Mouse (Mus musculus) spleen, postnatal 4 days (tissue): ENCODE measurements at regions not wholly inside any gene's neighbourhood (a gene's known extent, or its start where the extent isn't known, plus 50 kb on each side); places are given as distances from the start of the nearest gene placed in this dataset.
A peak's percentile ranks its signal among the peaks of the same experiment; 100 is the strongest.
"Not testable (repeated sequence)": the region's sequence is repeated elsewhere in the genome, so short reads cannot be mapped to it uniquely, and the experiment has no call there.

Source experiments
- DNase-seq, 2 experiments: peaks; one replicate each; pipeline ENCODE4 v3.0.0; 2022; ENCODE audit warnings: low spot score in 2 of 2

GRCm38 (mm10) chr1:13042326-13042725 is 1628.4 kb downstream of the A830018L16Rik start:
- no peak for DNase-seq

DNA sequence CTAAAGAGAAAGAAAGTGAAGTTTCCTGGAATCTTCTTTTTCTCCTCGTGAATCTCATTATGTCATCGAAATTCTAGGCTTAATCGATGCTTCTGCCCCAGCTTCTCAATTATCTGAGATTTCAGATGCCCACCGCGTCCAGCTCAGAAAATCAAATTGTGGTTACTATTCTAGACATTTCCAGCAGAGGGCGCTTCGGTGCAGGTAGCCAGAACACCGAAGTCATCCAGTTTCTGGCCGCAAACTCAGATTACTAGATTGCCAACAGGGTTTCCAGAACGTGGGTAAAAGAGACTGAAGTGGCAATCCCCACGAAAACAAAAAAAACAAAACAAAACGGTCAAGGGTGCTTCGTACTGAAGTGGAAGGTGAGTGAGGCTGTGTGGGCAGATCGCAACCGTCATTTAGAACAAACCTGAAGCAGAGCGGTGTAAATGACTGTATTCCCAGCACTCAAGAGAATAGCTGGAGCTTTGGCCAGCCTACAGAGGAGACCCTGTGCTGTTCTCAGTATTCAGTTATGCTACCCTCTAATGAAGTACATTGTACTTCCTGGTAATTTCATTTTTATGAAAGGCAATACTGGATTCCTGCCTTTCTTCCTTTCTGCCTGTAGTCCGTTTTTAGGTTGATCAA is 1636.4 kb downstream of the A830018L16Rik start:
- DNase-seq = peak; percentile 21 to 68

DNA sequence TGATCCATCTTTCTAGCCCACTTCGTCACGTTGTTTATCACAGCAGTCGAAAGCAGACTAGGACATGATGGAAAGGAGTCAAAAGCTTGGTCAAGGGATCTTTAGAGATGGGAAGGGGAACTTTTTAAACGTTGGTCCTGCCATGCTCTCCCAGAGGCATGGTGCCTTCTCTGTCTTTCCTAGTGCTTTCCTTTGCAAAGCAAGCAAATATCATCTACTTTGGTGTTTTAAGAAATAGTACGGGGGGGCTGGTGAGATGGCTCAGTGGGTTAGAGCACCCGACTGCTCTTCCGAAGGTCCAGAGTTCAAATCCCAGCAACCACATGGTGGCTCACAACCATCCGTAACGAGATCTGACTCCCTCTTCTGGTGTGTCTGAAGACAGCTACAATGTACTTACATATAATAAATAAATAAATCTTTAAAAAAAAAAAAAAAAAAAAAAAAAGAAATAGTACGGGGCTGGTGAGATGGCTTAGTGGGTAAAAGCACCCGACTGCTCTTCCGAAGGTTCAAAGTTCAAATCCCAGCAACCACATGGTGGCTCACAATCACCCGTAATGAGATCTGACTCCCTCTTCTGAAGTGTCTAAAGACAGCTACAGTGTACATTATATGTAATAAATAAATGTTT is 1637.6 kb downstream of the A830018L16Rik start:
- not testable (repeated sequence) for DNase-seq

DNA sequence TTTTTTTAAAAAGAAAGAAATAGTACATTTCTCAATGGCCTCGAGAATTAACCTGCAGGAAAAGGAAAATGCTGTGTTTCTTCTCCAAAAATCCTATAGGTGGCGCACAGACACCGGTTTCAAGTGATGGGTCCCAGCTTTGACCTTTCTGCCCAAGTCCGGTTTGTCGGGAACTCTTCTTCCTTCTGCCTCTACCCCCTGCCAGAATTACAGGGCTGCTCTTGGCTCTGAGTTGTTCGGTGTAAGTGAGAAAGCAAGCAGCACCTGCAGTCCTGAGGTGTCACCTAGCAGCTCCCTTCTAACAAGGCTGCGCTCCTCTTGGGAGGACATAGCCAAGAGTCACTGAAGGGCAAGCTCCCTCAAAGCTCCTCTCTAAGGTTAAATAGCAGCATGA is 1638.2 kb downstream of the A830018L16Rik start:
- peak in 1 of 2 experiments; percentile 13 for DNase-seq

DNA sequence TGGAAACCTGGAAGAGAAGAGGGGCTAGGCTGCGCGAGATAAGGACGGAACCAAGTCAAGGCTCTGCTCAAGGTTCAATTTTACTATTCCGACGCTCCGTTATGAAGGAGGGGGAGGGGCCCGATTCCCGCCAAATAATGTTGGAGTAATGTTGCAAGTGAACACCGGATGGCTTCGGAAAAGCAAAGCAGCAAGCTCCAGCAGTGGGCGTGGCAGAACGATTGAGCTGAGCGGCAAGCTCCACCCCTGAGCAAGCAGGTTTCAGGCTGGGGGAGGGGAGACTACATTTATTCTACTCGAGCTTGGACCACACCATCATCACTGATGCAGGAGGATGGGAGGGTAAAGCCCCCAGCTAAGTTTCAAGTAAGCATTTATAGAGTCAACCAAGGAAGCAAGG is 1643.8 kb downstream of the A830018L16Rik start:
- DNase-seq = no peak

- DNase-seq = no peak
Measured at GRCm38 (mm10) chr1:13059616-13060320, 1645.9 kb downstream of the A830018L16Rik start.
